Mouse (Mus musculus): Measurements from ENCODE around the gene 1190005I06Rik. TPM values are rescaled to one million over a fixed set of nuclear protein-coding genes. Genes with fewer than 3 reads are reported as not detected.

1190005I06Rik gene
- 1 to 10 TPM; 5.1 to 10.0 TPM for total RNA-seq (2021)

DNA sequence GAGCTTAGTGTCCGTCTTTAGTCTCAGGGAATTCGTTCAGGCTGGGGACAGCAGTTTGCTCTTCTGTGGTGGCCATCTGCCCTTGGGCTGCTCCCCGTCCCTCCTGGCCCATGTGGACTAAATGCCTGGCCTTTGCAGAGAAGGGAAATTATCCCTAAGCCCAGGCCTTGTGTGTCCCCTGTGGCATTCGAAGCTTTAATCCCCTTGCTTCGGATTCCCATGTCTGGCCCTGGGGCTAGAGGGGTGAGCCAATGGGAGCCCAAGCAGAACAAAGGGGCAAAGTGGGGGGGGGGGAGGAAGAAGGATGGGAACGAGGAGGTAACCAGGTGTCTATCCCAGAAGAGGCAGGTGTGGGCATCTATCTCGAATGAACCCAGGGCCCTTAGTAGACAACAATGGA is at the start of gene 1190005I06Rik:
TSS of gene 1190005I06Rik (minus strand) at position 101 of the 400 bp plus-strand sequence.
- no peak for DNase-seq
- intact Hi-C loops (cut with DNase I) = no loop called here

DNA sequence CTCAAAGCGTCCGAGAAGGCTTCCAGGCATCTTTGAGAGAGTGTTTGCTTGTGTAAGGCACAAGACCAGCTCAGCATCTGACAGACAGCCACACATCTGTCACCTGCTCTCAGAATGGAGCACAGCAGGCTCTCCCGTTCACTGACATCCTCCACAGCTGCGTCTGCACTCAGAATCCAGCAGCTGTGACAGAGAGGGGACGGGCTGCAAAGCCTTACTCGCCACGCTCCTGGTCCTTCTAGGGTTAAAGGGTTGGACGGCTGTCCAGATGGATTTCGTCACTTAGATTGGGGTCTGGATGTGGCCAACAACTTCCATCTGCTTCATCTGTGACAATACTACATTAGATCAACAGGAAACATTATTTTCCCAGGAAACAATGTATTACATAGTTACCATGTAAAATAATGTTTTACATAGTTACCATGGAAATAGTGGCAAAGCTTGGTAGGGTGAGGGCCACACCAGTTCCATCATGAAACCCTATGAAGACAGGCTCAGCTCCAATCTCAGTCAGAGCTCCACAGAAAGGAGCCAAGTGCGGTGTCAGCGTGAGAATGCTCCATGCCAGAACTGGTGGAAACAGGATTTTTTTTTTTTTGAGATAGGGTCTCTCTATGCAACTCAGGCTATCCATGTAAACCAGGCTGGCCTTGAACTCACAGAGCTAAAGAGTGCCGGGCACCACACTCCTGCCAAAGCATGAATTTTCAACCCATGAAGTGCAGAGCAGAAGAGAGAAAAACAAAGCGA is 49.1 kb upstream of the 1190005I06Rik start:
- intact Hi-C loops (cut with DNase I) = no loop called here
- peak; percentile 78 to 79 for DNase-seq

DNA sequence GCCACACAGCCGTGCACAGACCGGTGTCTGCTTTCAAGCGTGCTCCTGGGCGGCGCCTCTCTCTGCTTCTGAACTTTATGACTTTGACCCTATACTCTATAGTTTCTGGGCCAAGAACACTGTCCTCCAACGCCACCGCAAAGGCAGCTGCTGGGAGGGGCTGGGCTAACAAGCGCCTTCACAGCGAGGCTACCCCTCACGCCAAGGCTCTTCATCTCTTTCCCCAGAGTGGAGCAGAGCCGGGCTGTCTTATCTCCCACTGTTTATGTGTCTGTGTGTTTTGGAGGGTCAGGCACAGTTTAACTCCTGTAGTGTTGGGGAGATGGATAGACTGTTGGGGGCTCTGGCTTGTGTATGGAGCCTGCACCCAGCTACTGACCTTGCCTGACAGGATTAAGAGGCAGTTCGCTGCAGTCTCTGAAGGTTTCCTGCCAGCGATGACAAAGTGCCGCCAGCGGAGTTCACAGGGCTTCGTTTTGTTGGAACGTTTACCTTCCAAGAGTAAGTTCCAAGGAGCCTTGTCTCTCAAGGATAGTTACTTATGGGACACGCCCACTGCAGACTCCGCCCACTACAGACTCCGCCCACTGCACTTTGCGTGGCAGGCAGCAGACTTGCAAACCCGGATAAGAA is 46.5 kb upstream of the 1190005I06Rik start:
- no peak for DNase-seq
- intact Hi-C loops (cut with DNase I) = no loop called here

DNA sequence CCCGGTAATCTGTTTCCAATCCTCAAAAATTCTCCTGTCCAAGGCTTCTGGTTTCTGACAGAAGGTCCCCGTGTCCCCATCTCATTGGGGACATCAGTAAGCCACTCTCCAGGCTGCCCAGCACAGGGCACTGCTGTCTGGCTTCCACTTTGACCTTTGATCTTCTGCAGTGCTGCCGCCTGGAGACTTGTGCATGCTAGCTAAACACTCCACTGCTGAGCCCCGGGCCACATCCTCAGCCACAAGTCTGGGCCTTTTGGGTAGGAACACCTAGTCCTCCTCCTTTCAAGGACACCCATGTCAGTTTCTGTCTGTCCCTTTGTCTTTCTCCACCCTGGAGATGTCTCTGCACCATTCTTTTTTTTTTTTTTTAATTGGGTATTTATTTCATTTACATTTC is 45.5 kb upstream of the 1190005I06Rik start:
- no peak for DNase-seq
- intact Hi-C loops (cut with DNase I) = no loop called here

DNA sequence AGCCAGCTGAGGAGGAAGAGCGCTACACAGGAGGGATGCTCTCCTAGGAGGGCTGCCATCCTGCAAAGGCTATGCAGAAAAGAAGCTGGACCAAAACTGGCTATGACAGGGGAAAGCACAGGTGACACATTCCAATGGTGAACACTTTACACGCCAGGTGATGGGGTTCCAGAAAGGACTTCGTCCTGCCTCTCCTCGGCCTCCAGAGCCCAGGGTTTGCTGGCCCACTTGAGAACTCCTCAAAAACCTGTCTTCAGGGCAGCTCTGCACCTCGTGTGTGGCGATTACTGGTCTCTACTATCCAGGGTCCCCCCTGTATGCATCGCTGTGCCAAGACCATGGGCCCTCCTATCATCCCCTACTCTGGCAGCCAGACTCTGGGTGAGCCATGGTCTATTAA is 41.1 kb upstream of the 1190005I06Rik start:
- intact Hi-C loops (cut with DNase I) = no loop called here
- DNase-seq = no peak

DNA sequence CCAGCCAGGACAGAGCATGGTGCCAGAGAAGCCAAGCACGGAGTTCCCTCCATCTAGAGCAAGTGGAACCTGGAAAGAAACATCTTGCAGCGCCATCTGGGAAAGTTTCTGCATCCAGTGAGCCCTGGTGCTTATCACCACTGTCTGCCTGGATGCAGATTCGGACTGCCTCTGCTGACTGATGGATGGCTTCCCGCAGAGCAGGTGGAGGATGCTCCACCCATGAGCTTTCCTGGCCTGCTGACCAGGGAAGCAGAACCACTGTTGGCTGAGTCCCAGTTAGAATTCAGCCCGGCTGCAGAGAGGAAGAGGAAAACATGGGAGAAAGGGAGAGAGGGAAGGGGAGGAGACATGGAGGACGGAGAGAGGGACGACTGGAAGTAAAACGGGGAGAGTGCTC is 40.4 kb upstream of the 1190005I06Rik start:
- peak; percentile 67 to 68 for DNase-seq
- intact Hi-C loops (cut with DNase I) = no loop called here

DNA sequence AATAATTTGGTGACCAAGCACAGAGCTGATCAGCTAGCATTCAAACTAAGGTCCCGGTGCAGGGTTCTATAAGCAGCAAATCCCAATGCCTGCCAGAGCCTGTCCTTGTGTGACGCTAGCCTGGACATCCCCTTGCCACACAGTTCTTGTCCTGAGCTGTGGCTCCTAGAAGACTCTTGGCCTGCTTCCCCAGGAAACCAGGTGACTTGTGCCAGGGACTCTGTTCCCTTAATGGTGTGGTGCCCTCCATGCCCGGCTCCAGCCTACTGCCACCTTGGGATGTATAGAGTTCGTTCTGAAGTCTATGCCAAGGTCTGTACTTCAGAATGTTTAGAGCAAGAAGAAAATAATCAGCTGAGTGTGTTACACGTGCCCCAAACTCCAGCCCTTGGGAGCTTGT is 39.1 kb upstream of the 1190005I06Rik start:
- no peak for DNase-seq
- intact Hi-C loops (cut with DNase I) = no loop called here

DNA sequence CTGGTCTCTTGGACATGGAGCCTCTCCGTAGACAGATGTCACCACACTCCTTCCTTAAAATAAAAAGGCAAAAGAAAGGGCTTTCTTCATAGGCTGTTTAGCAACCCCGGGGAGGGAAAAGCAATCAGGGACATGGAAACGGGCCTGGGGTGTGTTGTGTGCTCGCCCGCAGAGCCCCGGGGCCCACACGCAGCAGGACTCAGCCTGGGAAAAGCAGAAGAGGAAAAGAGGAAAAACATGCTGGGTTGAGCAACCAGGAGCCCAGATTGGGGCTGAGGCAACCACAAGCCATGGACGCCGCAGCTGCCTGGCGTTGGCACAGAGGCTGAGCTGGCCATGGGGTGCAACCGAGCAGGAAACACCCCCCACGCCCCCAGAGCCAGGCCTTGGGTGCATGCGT is 38.6 kb upstream of the 1190005I06Rik start:
- DNase-seq = no peak
- intact Hi-C loops (cut with DNase I) = no loop called here

DNA sequence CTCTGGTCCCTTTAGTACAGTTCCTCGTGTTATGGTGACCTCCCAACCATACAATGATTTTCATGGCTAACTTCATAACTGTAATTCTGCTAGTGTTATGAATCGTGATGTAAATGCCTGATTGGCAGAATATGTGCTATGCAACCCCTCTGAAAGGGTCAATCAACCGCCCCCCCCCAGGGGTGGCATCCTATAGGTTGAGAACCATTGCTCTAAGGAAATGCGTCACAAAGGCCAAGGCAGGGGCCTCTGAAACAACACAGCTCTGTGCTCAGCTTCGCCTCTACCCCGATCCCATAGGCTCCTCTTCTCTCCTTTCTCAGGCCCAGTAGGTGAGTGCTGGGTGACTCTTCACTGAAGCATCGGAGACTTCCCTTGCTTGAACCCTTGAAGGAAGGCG is 38.2 kb upstream of the 1190005I06Rik start:
- intact Hi-C loops (cut with DNase I) = no loop called here
- no peak for DNase-seq

DNA sequence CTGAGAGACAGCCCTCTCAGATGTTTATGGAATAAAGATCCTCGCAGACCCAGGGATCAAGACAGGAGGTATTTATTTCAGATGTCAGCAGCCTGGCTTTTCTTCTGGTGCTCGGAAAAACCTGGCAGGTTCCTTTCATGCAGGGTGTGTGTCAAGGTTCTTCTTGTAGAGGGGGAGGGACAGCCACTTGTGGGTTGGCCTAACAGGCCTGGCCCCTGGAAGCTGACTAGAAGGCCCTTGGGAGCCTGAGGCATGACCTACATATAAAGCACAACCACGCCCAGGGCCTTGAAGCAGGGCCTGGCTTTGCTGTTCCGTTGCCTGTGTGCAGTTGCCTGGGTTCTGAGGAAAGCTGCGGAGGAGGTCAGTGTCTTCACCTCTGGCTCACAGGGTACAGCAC is 37.7 kb upstream of the 1190005I06Rik start:
- peak; percentile 66 to 69 for DNase-seq

DNA sequence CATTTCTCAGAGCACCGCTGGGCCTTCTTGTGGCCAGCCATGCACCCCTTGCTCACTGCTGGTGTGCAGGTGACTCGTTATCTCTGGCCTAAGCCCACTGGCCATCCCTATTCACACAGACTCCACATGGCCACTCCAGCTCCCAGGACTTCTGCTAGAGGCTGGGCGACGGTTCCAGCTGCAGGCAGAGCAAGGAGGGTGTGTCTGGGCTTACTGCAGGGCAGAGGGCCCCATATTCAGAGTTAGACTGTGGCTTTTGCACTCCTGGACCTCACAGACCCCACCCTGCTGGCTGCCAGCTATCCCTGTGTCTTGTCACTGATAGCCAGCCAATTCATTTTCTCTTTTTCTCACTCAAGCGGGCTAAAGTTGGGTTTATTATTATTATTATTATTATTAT is 36.6 kb upstream of the 1190005I06Rik start:
- DNase-seq = no peak
- intact Hi-C loops (cut with DNase I) = loop anchor here (5.0 kb wide), 2 partner anchors 53 to 408 kb away; partner anchors contain the start of gene Irf8

More for the DNA sequence above, 37.7 kb upstream of the 1190005I06Rik start:
- intact Hi-C loops (cut with DNase I) = no loop called here

DNA sequence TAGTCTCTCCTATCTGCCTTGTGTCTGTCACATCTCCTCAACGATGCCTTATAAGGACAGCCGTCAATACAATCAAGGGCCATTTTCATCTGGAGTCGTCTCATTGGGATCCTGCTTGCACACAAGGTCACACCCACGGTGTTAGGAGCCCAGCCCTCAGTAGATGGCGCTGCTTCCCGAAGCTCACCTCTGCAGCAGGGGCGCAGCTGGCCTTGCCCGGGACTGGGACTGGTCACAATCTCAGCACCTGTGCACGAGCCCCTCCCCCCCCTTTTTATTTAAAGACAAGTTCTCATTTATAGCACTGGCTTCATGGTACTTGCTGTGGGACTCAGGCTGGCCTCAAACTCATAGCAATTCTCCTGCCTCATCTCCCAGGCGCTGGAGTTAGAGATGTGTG is 36.2 kb upstream of the 1190005I06Rik start:
- DNase-seq = peak; percentile 85 to 89
- intact Hi-C loops (cut with DNase I) = loop anchor here (5.0 kb wide), 2 partner anchors 54 to 409 kb away; partner anchors contain the start of gene Irf8

DNA sequence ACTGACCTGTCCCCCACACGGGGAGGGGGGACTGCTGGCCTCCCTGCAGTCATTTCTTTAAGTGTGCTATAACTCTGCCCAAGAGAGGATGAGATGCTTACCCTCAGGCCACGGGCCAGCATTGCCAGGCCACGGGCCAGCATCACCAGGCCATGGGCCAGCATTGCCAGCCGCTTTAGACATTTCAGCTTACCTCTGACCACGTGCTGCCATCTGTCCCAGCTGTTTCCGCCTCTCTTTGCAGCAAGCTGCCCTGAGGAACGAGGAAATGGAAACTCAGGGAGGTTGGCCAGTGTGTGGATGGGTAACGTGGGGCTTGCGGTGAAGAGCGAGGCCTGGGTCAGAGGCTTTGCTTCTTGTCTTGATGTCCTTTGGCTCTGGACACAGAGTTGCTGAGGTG is 33.7 kb upstream of the 1190005I06Rik start:
- intact Hi-C loops (cut with DNase I) = loop anchor here (5.0 kb wide), 2 partner anchors 56 to 411 kb away; partner anchors contain the start of gene Irf8
- no peak for DNase-seq

DNA sequence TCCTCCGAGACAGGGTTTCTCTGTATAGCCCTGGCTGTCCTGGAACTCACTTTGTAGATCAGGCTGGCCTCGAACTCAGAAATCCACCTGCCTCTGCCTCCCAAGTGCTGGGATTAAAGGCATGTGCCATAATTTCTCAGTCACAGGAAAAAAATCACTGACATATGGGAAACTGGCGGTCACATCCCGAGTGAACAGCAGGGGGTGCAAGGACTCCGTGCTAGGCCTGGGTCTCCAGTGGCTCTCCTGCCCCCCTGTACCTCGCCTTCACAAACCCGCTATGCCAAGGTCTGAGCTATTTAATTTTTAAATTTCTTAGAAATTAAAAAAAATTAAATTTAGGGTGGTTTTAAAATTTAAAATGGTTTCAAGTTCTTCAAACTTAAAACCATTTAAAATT is 33.0 kb upstream of the 1190005I06Rik start:
- peak in 1 of 2 experiments; percentile 74 for DNase-seq
- intact Hi-C loops (cut with DNase I) = loop anchor here (1.0 to 5.0 kb wide), 3 partner anchors 57 to 412 kb away; partner anchors contain the start of gene Irf8

DNA sequence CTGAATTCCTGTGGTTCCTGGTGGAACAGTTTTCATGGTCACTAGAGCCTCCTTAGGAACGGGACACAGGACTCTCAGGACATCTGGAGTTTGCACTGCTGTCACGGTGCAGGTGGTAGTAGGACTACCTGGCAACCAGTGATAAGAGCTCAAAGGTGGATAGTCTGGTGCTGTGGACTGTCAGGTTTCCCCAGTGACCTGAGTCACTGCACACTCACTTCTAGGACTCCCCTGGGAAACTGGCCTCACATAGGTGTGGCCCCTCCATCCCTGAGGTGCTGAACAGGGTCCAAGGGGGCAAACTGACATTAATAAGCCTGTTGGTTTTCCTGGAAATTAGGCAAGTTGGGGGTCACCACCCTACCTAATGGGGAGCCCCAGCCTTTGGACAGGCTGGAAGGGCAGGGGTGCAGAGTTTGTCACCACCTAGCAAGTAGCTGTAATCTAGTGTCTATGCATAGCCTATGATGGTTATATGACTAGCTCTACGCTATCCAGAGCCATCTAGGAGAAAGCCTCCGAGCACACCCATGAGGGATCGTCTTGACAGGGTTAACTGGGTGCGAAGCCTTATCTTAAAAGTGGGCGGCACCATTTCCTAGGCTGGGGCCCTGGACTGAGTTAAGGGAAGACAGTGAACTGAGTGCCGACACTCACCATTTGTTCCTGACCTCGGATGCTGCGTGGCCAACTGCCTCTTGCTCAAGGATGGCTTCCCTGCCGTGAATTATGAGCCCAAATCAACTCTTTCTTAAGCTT is 32.4 kb upstream of the 1190005I06Rik start:
- intact Hi-C loops (cut with DNase I) = loop anchor here (1.0 to 5.0 kb wide), 3 partner anchors 57 to 412 kb away; partner anchors contain the start of gene Irf8

DNA sequence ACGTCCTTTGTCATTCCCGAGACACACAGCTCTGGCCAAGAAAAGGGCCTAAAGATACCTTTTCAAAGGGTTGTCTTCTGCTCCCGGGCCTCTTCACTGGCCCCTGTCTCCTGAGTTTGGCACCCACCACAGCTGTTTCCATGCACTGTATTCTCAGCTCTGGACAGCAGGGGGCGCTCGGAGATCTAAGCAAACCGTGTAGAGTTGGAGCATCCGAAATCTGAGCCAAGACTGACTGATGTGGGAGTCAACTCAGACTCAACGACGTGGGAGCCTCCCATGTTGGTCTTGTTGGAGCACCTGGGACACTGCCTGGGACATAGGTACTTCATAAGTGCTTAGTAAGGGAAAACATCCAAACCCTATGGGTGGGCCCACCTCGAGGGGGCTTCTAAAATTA is 31.0 kb upstream of the 1190005I06Rik start:
- DNase-seq = peak; percentile 88 to 96
- intact Hi-C loops (cut with DNase I) = no loop called here

More for the DNA sequence above, 32.4 kb upstream of the 1190005I06Rik start:
- no peak for DNase-seq

DNA sequence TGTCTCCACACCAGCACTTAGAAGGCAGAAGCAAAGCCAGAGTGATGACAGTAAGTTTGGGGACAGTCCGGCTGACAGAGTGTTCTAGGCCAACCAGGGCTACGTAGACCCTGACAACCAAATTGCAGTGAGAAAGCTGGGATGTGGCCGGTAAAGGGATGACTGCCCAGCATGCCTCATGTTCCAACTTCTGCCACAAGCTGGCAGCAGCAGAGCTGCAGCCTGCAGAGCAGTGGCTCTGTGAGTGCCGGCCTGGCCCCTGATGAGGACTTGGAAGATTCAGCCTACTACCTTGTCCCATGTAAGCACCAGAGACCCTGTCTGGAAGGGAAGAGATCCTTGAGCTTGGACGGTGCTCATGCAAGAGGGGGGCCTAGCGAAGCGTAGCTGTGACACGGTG is 28.3 kb upstream of the 1190005I06Rik start:
- no peak for DNase-seq
- intact Hi-C loops (cut with DNase I) = no loop called here

DNA sequence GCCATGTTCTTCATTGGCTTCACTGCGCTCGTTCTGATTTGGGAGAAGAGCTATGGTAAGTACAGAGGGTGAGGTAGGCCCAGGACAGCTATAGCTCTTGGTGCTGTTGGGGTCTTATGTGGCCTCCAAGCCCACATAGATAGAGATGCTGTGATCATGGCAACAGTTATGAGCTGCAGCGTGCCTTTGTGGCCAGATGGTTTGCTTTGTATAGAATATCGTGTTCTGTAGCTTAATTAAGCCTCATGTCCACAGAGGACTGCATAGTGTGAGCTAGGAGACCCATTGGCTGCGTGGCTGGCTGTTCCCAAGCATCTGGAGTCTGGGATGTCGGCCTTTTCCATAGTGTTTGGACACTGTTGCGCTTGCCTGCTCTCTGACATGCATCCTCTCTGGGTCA is 25.9 kb upstream of the 1190005I06Rik start:
- intact Hi-C loops (cut with DNase I) = no loop called here
- DNase-seq = no peak

DNA sequence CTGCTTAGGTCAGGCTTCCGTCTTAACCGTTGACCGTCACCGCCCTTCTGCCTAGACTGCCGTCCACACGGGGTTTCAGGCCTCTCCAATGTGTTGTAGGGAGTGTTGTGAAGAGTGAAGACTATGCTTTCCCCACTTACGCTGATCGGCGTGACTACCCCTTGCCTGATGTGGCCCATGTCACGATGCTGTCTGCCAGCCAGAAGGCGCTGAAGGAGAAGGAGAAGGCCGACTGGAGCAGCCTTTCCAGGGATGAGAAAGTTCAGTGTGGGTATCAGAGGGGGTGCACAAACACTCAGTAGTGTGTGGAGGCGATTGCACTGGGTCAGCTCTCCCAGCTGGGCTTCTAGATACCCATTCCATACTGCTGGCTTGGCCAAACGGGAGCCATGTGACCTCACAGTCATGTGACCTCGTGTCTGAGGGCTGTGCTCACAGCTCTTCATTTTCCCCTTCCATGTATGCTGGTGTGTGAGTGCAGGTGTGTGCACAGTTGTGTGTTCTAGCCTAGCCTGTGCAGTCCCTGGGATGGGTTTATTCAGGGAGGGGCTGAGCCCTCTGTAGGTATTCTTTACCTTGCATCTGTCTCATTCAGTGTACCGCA is 25.3 kb upstream of the 1190005I06Rik start:
- DNase-seq = no peak
- intact Hi-C loops (cut with DNase I) = no loop called here

DNA sequence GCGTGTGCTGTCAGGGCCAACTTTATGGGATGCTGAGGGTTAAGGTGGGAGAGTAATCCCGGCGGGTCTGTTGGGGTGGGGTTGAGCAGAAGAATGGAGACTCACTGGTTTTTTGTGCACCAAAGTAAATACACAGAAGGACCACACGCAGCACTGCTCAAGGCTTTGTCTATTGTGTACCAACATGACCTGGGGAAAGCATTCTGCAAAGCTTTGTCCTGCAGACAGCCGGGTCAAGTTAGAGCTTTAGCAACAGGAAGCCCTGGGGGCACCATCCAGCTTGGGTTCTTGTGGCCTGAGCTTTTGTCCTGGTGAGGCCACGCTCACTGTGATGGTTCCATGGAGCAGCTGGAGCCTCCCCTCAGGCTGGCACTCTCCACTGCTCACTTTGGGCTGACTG is 24.3 kb upstream of the 1190005I06Rik start:
- intact Hi-C loops (cut with DNase I) = no loop called here
- no peak for DNase-seq

All from heart, postnatal 10 days (tissue).